ENCODE assay signal across 15 mouse cellular contexts in genomic region chr2:144143620-144144384, GRCm38 (mm10).
DNase-seq lines count a peak whose midpoint lies in the region; ATAC-seq and TF ChIP-seq lines count a peak whose summit lies in the region.
"Had no signal": no experiment of that assay in that cellular context is flagged by ENCODE, and none has a peak within 500 bp of the region (broad histone marks: within the 10 kb centered on the region; RNA-seq: fewer than 3 reads in every experiment).

No protein-coding gene starts in this region.

- no peak overlapping the region for H3K4me3 ChIP-seq in gastrocnemius, adult 2 months
- H3K4me3 ChIP-seq in lung, embryonic 15.5 days = no peak overlapping the region
- H3K4me3 ChIP-seq in lung, adult 2 months (replicated peaks; ENCODE audit: extremely low read depth, low read depth, low read length) = no peak overlapping the region
- H3K4me3 ChIP-seq in midbrain, embryonic 15.5 days = no peak overlapping the region
- H3K4me3 ChIP-seq: erythroblast, embryonic 14.5 days; forebrain, embryonic 15.5 days; left cerebral cortex, adult 2 months; limb, embryonic 12.5 days; midbrain, embryonic 10.5 days; neural tube, embryonic 15.5 days had no signal

- ATAC-seq in lung, embryonic 15.5 days (ENCODE audit: borderline replicate concordance, extremely low read depth, low FRiP score, low TSS enrichment) = peak; percentile 37; the same call in 1 of the 2 replicates
- peak; percentile 91 for ATAC-seq in Patski
- no peak for ATAC-seq in midbrain, embryonic 15.5 days (replicated peaks)
- ATAC-seq: forebrain, embryonic 15.5 days had no signal

- intact Hi-C loops in gastrocnemius, adult 2 months (cut with DNase I) = no loop called here

- no peaks in the 10 kb centered on the region for H3K9me3 ChIP-seq in lung, embryonic 15.5 days
- no peaks in the 10 kb centered on the region for H3K9me3 ChIP-seq in midbrain, embryonic 15.5 days
- H3K9me3 ChIP-seq: forebrain, embryonic 15.5 days; limb, embryonic 12.5 days; midbrain, embryonic 10.5 days; neural tube, embryonic 15.5 days had no signal

- in situ Hi-C loops in Patski (cut with MboI; ENCODE audit: low pct_unique_long_range_greater_than_20kb) = no loop called here

- no peaks in the 10 kb centered on the region for H3K27me3 ChIP-seq in lung, embryonic 15.5 days
- no peaks in the 10 kb centered on the region for H3K27me3 ChIP-seq in Patski
- no peaks in the 10 kb centered on the region for H3K27me3 ChIP-seq in midbrain, embryonic 15.5 days (replicated peaks)
- H3K27me3 ChIP-seq: limb, embryonic 12.5 days; neural tube, embryonic 15.5 days had no signal

- WGBS in lung, embryonic 15.5 days = 58% methylated on average over 9 of the region's 9 CpGs
- 61% methylated on average over 9 of the region's 9 CpGs for WGBS in lung, adult 2 months
- WGBS in midbrain, embryonic 15.5 days = 84% methylated on average over 9 of the region's 9 CpGs

- POLR2A ChIA-PET in Patski (lab: Charles Lee) = interaction anchor here (0.8 to 1.6 kb wide), 3 partner anchors 16 to 23 kb away, joined by 3 to 5 read pairs (median 3); no protein-coding TSS in a partner anchor

- no peaks in the 10 kb centered on the region for H3K4me1 ChIP-seq in lung, embryonic 15.5 days
- no peaks in the 10 kb centered on the region for H3K4me1 ChIP-seq in lung, adult 2 months (ENCODE audit: control insufficient read depth, insufficient read depth, low read length)
- H3K4me1 ChIP-seq in midbrain, embryonic 15.5 days = no peaks in the 10 kb centered on the region
- H3K4me1 ChIP-seq: forebrain, embryonic 15.5 days; limb, embryonic 12.5 days; neural tube, embryonic 15.5 days had no signal

- CTCF ChIA-PET in Patski (lab: Charles Lee) = interaction anchor here (0.8 to 3.4 kb wide), 7 partner anchors 13 to 133 kb away, joined by 3 to 15 read pairs (median 3); partner anchors contain the start of gene Rrbp1

- no peak for TF ChIP-seq POLR2A in lung, adult 2 months (IDR thresholded peaks at IDR 0.05; ENCODE audit: borderline replicate concordance, extremely low read depth, low read depth, low read length)

- no peak for TF ChIP-seq CTCF in gastrocnemius, adult 2 months (IDR thresholded peaks at IDR 0.05)
- no peak for TF ChIP-seq CTCF in lung, adult 2 months (IDR thresholded peaks at IDR 0.05; ENCODE audit: insufficient read depth, low read length)
- TF ChIP-seq CTCF in Patski (IDR thresholded peaks at IDR 0.05) = no peak

- no peak overlapping the region for H3K9ac ChIP-seq in lung, embryonic 15.5 days
- no peak overlapping the region for H3K9ac ChIP-seq in midbrain, embryonic 15.5 days
- H3K9ac ChIP-seq: forebrain, embryonic 15.5 days; limb, embryonic 12.5 days; neural tube, embryonic 15.5 days had no signal

- no peaks in the 10 kb centered on the region for H3K36me3 ChIP-seq in lung, embryonic 15.5 days
- H3K36me3 ChIP-seq in midbrain, embryonic 15.5 days (replicated peaks) = no peaks in the 10 kb centered on the region
- H3K36me3 ChIP-seq: forebrain, embryonic 15.5 days; limb, embryonic 12.5 days; midbrain, embryonic 10.5 days; neural tube, embryonic 15.5 days had no signal

- H3K27ac ChIP-seq in gastrocnemius, adult 2 months = peak overlapping the region; percentile 58
- H3K27ac ChIP-seq in lung, embryonic 15.5 days = no peak overlapping the region
- H3K27ac ChIP-seq in midbrain, embryonic 15.5 days = no peak overlapping the region
- H3K27ac ChIP-seq: forebrain, embryonic 15.5 days; left cerebral cortex, adult 2 months; limb, embryonic 12.5 days; midbrain, embryonic 10.5 days; neural tube, embryonic 15.5 days had no signal

- DNase-seq in gastrocnemius, adult 2 months = peak; percentile 45
- DNase-seq in gastrocnemius, postnatal 4 days (ENCODE audit: low spot score in 2 of 2) = no peak
- DNase-seq in lung, adult 2 months = no peak
- no peak for DNase-seq in Patski (ENCODE audit: low read depth, low spot score)
- peak; percentile 10 for DNase-seq in lung, postnatal 14 days
- DNase-seq: adrenal gland, postnatal 36 days; kidney, adult 8-10 months had no signal

- H3K4me2 ChIP-seq in lung, embryonic 15.5 days = no peak overlapping the region
- H3K4me2 ChIP-seq in midbrain, embryonic 15.5 days = no peak overlapping the region
- H3K4me2 ChIP-seq: forebrain, embryonic 15.5 days; limb, embryonic 12.5 days; neural tube, embryonic 15.5 days had no signal

Comparison
In these comparisons a context has a peak if more than half of its experiments do, and no peak if none do; other contexts are left out.
1. DNase-seq: peak in gastrocnemius, adult 2 months (single experiment) and lung, postnatal 14 days (single experiment); none in gastrocnemius, postnatal 4 days (0 of 2), lung, adult 2 months (single experiment) and Patski (single experiment).